Mouse (Mus musculus): ENCODE results near the gene Fsip2. TPM values are rescaled to one million over a fixed set of nuclear protein-coding genes. Genes with fewer than 3 reads are reported as not detected.

Gene Fsip2
- not detected in 2 replicates for polyA plus RNA-seq (2014; fragmentation: Nextera tagmentation; extraction: Ambion mirVana)

DNA sequence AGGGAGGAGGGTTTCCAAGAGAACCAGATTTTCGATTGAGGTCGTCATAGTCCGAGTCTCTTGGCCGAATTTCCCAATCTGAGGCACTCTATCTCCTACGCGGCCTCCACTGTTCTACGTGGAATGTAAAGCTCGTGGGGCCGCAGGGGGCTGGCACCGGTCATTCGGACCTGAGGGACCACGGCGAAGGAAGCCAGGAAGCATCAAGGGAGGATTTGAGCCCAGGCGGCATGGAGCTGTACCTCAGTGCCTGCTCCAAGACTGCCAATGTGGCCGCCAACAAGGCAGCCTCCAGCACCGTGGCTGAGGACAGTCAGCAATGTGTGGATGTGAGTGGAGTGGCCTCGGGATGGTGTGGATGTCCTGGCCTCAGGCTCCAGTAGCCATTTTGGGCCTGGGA, at the start of gene Fsip2:
Gene Fsip2 (plus strand): TSS at position 163 of the 400 bp plus-strand sequence.
- peak; percentile 43 for ATAC-seq (ENCODE audit: low FRiP score, low TSS enrichment)
- no peaks in the 10 kb centered on the region for H3K4me1 ChIP-seq (ENCODE audit: control insufficient read depth, insufficient read depth, low read length)
- 95% methylated on average over 17 of the region's 17 CpGs for WGBS

DNA sequence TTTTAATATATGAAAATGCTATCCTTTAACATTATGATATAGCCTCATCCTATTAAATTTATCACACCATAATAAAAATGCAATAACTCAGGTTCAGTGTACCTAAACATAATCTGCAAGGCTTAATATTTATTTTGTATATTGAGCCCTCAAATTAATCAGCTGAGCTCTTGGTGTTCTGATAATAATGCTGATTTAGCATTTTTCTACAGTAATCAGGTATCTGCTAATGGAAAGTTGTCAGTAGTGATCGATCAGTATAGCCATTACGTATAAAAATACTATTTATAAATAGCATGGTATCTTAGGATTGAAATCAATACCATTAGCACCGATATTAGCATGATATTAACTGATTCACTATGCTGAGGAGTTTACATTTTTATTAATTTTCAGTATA, 20.0 kb downstream of the Fsip2 start:
- Histone ChIP-seq H3K36me3 (ENCODE audit: control insufficient read depth, insufficient read depth, low read length) (no peaks in the 10 kb centered on the region), H3K4me1 (ENCODE audit: control insufficient read depth, insufficient read depth, low read length) (no peaks in the 10 kb centered on the region), H3K4me3 (replicated peaks; ENCODE audit: low read depth, low read length) (no peak overlapping the region), H3K9me3 (ENCODE audit: control insufficient read depth, low read length) (no peaks in the 10 kb centered on the region), H3K9ac (replicated peaks; ENCODE audit: low read length) (no peak overlapping the region), H3K27ac (replicated peaks; ENCODE audit: low read depth, low read length) (no peak overlapping the region), H3K27me3 (ENCODE audit: control insufficient read depth, insufficient read depth, low read length) (no peaks in the 10 kb centered on the region), H3K4me2 (ENCODE audit: low read length) (no peak overlapping the region)
- ATAC-seq (ENCODE audit: low FRiP score, low TSS enrichment) (no peak), DNase-seq (no peak)
- 95% methylated on average over 3 of the region's 3 CpGs for WGBS

More for the DNA sequence above, at the start of gene Fsip2:
- no peak within 1 kb of the TSS for H3K27ac ChIP-seq (replicated peaks; ENCODE audit: low read depth, low read length)
- no peaks in the 10 kb centered on the region for H3K9me3 ChIP-seq (ENCODE audit: control insufficient read depth, low read length)
- H3K27me3 ChIP-seq (ENCODE audit: control insufficient read depth, insufficient read depth, low read length) = no peaks in the 10 kb centered on the region
- H3K4me3 ChIP-seq (replicated peaks; ENCODE audit: low read depth, low read length) = no peak within 1 kb of the TSS
- no peak for DNase-seq
- H3K36me3 ChIP-seq (ENCODE audit: control insufficient read depth, insufficient read depth, low read length) = no peaks in the 10 kb centered on the region
- H3K9ac ChIP-seq (replicated peaks; ENCODE audit: low read length) = no peak within 1 kb of the TSS
- H3K4me2 ChIP-seq (ENCODE audit: low read length) = no peak within 1 kb of the TSS

DNA sequence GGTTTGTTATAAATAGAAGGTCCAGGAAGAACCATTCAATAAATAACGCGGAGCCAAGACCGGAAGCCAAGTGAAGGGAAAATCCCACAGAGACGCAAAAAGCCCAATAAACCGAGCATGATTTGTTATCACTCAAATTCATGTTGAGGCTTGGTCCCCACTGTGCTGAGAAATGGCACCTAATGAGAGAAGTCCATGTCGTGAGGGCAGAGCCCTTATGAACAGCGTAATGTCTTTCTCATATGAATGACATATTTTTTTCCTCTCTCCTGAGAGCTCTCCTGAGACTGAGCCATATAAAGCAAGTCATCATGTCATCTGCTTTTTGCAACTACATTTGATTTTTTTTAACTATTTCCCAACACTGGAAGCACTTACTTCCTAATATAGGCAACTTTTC, 82.4 kb downstream of the Fsip2 start:
- Histone ChIP-seq H3K36me3 (ENCODE audit: control insufficient read depth, insufficient read depth, low read length) (no peaks in the 10 kb centered on the region), H3K4me3 (replicated peaks; ENCODE audit: low read depth, low read length) (no peak overlapping the region), H3K4me2 (ENCODE audit: low read length) (no peak overlapping the region), H3K4me1 (ENCODE audit: control insufficient read depth, insufficient read depth, low read length) (no peaks in the 10 kb centered on the region), H3K27ac (replicated peaks; ENCODE audit: low read depth, low read length) (no peak overlapping the region), H3K9me3 (ENCODE audit: control insufficient read depth, low read length) (no peaks in the 10 kb centered on the region), H3K27me3 (ENCODE audit: control insufficient read depth, insufficient read depth, low read length) (no peaks in the 10 kb centered on the region), H3K9ac (replicated peaks; ENCODE audit: low read length) (no peak overlapping the region)
- 87% methylated on average over 7 of the region's 7 CpGs for WGBS
- ATAC-seq (ENCODE audit: low FRiP score, low TSS enrichment) (no peak), DNase-seq (no peak)

DNA sequence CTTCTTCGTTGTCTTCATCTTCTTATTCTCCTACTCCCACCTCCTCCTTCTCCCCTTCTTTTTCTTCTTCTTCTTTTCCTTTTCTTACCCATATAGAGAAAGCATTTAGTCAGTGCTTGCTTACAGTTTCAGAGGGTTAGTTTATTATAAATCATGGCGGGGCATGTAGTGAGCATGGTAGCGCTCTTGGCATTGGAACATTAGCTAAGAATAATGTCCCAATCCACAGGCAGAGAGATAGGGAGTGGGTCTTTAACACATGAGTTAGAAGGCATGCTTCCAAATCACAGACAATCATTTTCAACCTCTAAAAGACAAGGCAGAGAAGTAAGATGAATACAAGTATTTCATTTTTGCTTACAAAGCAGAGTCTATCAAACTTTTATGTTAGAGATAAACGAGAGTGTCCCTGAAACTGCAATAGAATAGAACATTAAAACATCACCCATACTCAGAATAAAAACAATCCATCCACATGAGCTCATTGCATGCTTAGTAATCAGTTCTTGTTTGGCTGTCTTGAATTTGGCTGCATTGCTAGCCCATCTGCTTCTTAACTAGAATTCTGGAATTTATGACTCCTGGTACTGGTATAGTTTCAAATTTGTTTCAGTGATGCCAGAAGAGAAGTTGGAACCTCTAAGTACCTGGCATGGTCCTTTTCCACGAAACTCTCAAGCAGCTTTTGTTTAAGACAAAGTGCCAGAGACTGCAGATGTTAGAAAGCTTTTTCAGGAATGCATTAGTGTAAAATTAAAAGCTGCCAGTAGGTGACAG, 109.7 kb downstream of the Fsip2 start:
- Histone ChIP-seq H3K4me3 (replicated peaks; ENCODE audit: low read depth, low read length) (no peak overlapping the region), H3K4me2 (ENCODE audit: low read length) (no peak overlapping the region), H3K27ac (replicated peaks; ENCODE audit: low read depth, low read length) (no peak overlapping the region), H3K36me3 (ENCODE audit: control insufficient read depth, insufficient read depth, low read length) (no peaks in the 10 kb centered on the region), H3K27me3 (ENCODE audit: control insufficient read depth, insufficient read depth, low read length) (no peaks in the 10 kb centered on the region), H3K4me1 (ENCODE audit: control insufficient read depth, insufficient read depth, low read length) (no peaks in the 10 kb centered on the region), H3K9ac (replicated peaks; ENCODE audit: low read length) (no peak overlapping the region), H3K9me3 (ENCODE audit: control insufficient read depth, low read length) (no peaks in the 10 kb centered on the region)
- ATAC-seq (ENCODE audit: low FRiP score, low TSS enrichment) (no peak), DNase-seq (no peak)
- 84% methylated on average over 5 of the region's 5 CpGs for WGBS

All from midbrain, embryonic 14.5 days (tissue).